Mouse (Mus musculus): ENCODE results near the gene Olfr221. TPM values are rescaled to one million over a fixed set of nuclear protein-coding genes. Genes with fewer than 3 reads are reported as not detected.

Gene Olfr221
- total RNA-seq, 4 experiments from 2014 or later, result not detected

DNA sequence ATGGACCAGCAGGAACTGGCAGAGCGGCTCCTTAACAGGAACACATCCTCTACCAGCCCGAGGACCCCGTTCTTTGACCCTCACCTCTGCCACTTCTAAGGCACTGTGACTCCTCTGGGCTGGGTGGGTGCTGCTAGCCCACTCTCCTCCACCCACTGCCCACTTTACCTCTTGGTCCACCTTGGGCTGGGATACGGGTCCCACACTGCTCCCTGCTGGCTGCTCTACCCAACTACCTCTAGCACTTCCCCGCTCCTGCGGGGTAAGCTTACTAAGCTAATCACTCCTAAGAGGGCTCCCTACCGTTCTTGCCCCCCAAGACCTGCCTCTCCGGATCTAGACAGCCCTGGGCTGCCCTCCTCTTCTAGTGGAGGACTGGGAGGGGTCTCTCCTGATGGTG lies 36.0 kb downstream of the Olfr221 start:
- DNase-seq (ENCODE audit: low spot score in 2 of 2), result no peak

DNA sequence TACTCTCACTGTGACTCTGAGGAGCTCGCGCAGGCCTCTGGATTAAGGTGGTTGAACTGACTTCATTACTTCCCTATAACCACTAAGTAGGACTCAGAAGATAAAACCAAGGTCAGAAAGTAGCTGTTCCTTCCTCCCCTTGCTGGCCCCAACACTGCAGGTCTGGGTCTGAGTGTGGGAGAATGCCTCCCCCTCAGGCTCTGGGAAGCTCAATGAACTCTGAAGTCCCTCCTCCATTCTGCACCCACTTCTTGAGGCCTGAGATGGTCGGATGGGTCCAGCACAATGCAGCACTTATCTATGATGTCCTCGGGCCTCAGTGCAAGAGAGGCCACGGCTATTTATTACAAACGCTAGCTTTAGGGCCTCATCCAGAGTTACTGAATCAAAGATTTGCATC lies 36.6 kb downstream of the Olfr221 start:
- no peak for DNase-seq (ENCODE audit: low spot score in 2 of 2)

DNA sequence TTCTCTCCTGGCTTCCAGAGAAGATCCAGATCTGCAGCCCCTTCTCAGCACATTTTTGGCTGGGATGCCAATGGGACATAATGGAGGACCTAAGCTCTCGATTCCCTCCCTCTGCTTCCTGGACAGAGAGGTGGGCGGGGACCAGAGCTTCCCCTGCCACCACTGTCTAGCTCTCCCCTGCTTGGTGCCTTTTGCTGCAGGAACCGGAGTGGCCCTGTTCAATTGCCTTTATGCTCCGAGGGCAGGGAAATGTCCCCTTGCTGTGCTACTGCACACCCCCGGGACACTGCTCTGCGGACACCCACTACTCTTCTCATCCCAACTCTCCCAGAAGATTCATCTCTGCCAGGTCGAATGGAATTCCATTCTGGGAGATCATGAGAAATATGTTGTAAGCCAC lies 37.1 kb downstream of the Olfr221 start:
- DNase-seq (ENCODE audit: low spot score in 2 of 2), result no peak

DNA sequence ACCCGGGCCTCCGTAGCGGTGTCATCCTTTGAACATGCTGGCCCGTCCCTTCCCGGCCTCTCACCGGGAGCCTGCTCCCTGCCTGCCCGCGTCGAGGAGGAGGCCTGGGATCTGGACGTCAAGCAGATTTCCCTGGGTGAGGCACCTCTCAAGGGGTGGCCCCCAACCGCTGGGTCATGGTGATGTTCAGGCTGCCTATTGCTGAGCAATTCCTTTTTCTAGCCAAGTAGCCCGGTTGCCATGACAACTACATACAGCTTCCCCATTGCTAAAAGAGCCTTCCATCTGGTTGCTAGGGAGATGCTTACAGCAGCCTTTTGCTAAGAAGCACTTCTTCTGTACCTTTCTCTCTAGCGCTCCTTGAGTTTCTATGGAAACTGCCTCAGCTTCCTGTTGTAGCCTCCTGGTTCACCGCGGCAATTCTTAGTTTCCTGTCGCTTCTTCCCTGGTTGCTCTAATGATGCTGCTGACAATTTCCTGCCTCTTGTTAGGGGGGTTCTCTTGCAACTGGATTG lies 38.2 kb downstream of the Olfr221 start:
- peak in 1 of 2 experiments; percentile 93 for DNase-seq (ENCODE audit: low spot score in 2 of 2)

DNA sequence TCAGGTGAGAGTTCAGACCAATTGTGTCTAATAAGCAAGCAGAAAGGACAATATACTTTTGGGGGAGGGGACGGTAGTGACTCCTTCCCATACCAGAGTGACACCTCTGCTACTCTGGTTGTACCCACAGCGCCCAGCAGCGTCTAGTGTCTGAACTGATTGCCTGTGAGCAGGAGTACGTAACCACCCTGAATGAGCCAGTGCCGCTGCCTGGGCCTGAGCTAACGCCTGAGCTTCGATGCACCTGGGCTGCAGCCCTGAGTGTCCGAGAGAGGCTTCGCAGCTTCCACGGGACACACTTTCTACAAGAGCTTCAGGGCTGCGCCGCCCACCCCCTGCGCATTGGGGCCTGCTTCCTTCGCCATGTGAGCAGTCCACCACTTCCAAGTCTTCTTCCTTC lies 44.8 kb downstream of the Olfr221 start:
- DNase-seq (ENCODE audit: low spot score in 2 of 2), result no peak

DNA sequence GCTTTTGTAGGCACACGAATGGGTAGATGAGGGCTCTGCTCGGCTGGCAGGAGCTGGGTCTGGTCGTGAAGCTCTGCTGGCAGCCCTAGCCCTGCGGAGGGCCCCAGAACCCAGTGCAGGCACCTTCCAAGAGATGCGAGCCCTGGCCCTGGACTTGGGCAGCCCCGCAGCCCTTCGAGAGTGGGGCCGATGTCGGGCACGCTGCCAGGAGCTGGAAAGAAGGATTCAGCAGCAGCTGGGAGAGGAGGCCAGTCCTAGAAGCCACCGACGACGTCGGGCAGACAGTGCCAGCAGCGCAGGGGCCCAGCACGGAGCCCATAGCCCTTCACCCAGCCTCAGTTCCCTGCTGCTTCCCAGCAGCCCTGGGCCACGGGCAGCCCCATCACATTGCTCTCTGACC lies 45.4 kb downstream of the Olfr221 start:
- no peak for DNase-seq (ENCODE audit: low spot score in 2 of 2)

DNA sequence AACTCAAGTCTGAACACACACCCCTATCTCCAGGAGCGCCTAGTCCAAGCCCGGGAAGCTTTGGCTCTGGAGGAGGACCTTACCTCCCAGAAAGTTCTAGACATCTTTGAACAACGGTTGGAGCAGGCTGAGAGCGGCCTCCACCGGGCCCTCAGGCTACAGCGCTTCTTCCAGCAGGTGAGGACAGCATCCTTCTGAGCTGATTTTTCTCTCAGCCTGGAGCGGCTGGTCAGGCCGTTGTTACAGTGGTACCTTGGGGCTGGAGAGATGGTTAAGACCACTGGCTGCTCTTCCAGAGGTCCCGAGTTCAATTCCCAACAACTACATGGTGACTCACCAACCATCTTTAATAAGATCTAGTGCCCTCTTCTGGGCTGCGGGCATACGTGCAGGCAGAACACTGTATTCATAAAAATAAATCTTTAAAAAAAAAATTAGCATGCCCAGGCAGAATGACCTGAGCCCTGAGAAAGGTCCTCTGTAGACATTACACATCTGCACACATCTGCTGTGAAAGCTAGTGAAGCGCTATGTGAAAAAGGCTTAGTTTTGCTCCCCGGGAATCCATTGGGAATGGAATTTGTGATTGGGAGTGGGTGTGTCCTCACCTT lies 45.9 kb downstream of the Olfr221 start:
- no peak for DNase-seq (ENCODE audit: low spot score in 2 of 2)

DNA sequence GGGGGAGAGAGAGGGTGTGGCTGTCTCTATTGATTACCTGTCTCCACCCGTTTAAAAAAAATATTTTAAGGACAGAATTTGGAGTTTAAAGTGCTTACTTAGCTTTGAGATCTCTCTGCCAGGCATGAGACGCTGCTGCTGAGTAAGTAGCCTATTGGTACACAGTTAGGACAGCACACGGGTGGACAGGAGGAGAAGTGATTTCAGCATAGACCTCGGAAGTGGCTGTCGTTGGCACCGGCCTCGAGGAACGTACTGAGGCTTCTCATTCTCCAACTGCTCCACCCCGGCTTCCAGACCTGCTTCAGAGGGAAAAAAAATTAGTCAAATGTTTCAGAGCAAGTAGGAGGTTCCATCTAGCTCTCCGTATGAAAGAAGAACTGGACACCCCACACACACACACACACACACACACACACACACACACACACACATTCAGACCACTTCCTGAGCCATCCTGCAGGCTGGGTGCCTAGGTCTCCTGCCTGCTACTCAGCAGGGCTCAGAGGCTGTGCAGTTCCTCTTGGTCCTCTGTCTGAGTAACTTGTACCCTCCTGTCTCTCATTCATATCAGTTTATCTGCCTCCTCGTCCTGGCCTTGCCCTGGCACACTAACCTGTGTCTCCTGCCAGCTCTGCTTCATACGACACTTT lies 46.9 kb downstream of the Olfr221 start:
- no peak for DNase-seq (ENCODE audit: low spot score in 2 of 2)

DNA sequence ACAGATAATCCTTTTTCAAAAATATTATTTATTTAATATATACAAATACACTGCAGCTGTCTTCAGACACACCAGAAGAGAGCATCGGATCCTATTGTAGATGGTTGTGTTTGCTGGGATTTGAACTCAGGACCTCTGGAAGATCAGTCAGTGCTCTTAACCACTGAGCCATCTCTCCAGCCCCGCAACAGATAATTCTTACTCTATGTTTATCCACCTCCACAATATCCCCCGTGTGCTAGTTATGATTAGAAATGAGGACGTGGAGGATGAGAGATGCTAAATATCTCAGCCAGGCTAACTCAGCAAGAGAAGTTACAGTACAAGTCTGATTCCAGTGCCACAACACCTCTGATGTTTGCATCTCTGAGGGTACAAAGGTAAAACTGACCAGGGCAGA lies 47.8 kb downstream of the Olfr221 start:
- no peak for DNase-seq (ENCODE audit: low spot score in 2 of 2)

DNA sequence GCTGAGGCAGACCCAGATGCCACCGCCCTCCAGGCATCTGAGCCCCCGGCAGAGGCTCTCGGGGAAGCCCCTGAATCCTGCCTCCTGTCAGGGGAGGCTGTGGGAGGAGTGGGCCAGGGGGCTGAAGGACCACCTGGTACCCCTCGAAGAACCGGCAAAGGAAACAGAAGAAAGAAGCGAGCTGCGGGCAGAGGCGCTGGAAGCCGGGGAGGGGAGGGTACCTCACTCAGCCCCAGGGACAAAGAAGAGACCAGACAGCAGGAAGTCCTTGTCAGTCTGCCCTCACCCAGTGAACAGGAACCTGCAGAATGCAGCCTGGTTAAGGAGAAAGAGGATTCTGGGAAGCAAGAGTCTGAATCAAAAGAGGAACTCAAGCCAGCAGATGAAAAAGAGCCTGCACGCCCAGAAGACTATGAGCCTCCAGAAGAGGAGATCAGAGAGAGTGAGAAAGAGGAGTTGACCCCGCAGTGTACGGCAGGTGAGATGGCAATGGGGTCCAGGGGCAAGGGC lies 52.7 kb downstream of the Olfr221 start:
- DNase-seq (ENCODE audit: low spot score in 2 of 2), result no peak

DNA sequence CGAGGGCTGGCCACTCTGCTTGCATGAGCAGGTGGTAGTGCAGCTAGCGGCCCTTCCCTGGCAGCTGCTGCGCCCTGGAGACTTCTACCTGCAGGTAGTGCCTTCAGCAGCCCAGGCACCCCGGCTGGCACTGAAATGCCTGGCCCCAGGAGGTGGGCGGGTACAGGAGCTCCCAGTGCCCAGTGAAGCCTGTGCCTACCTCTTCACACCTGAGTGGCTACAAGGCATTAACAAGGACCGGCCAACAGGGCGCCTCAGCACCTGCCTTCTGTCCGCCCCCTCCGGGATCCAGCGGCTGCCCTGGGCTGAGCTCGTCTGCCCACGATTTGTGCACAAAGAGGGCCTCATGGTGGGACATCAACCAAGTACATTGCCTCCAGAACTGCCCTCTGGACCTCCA lies 53.5 kb downstream of the Olfr221 start:
- DNase-seq (ENCODE audit: low spot score in 2 of 2), result no peak

DNA sequence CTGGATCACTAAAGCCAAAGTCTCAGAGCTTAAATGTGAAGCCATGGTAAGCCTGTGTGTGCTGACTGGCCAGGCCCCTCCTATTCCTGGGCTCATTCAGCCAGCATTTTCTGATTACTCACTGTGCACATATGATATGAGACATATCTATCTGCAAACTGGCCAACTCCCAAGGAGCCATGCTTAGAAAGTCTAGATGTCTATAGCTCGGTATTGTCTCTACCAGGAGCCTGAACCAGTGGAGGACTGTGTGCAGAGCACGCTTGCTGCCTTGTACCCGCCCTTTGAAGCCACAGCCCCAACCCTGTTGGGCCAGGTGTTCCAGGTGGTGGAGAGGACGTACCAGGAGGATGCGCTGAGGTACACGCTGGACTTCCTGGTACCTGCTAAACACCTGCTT lies 55.1 kb downstream of the Olfr221 start:
- no peak for DNase-seq (ENCODE audit: low spot score in 2 of 2)

DNA sequence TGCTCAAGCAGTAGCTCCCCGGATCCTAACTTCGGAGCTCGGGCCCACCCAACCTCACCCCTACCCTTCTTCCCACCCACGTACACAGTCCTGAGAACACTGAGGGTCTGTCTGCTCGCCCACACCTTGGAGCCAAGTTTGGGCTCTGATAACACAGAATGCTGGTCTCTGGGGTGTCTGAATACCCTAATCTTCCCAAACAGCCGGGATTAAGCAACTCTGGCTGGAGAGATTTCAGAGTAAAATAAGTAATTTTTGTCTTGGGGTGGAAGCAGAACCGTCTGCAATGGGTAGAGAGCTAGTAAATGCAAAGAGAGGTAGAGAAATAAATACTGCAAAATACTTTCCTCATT lies 56.1 kb downstream of the Olfr221 start:
- DNase-seq (ENCODE audit: low spot score in 2 of 2), result no peak

DNA sequence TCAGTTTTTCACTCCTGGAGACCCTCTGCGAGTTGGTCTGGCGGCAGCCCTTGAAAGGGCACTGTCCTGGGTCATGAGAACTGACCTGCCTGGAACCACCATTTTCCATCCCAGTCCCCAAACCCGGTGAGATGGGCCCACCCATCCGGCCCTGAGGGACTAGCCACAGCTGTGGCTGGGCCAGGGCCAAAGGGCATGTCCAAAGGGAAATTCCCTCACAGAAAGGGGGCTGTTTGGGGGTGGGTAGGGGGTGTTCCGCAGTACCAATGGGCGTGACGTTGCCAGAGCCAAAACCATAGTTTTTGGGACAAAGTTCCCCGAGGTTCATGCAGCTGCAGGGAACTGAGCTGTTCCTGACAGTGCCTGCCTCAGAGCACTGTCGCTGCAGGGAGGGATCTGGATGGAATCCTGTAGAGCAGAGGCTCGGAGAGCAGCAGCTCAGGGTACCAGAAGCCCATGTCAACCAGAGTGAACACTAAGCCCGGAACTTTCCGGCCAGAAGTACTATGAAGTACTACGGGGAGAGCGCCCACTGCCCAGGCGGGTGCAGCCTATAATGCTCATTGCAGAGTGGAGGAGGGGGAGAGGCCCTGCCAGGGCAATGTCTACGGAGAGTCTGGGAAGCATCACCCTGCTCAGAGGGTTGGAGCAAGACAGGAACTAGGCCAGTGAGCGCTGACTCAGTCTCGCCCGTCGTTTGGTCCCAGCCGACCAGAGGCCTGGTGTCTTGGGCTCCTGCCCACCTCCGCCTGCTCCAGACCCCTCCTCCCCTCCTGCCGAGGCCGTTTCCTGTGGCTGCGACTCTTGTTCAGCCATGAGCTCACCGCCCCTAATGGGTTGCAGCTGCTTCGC lies 56.7 kb downstream of the Olfr221 start:
- DNase-seq (ENCODE audit: low spot score in 2 of 2), result no peak

DNA sequence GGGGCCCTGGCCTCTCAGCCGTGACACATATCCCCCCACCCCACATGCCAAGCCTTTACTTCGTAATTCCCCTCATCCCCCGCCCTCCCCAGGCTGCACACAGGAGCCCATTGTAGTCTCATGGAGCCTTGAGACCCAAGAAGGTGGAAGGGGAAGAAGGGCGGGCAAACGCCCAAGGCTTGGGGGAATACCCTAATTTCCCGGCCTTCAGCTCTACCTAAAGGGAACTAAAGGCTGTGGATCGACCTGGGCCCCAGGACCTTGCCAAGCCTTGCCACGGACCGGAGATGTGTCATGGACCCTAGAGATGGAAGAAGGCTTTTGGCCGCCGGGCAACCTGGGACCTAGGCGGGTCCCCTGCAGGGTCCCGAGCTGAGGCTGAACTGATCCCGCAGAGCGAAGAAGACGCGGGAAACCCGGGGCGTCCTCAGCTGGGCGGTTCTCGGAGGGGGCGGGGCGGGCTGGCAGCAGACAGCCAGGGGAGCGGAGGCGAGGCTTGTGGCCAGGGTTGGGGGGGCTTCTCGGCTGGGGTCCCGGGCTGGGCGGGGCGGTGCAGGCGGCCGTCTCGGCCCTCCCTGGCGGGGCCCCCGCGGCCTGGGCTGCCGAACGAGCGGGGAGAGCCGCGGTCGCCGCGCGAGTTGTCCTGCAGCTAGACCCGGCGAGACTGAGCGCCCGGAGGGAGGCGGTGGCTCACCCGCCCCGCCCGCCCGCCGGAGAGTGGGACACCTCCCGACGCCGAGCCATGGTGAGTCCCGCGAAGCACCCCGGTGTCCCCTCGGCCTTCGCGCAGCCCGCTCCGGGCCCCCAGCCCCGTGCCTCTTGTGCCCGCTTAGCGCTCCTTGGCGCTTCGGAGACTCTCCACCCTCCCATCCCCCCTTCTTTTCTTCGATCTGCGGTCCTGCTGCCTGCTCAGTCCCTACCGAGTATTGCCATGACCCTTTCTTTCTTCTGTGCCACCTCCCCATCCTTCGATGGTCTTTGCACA lies 57.7 kb downstream of the Olfr221 start, which contains the start of gene Arhgef40:
Gene Arhgef40 (plus strand): TSS at position 473 of the 985 bp plus-strand sequence.
- DNase-seq (ENCODE audit: low spot score in 2 of 2), result no peak

Other genes starting within 250 kb of the Olfr221 start
- not detected for gene AY358078, start 242.4 kb downstream of the Olfr221 start, total RNA-seq (2022)
- gene Ear6, start 188.8 kb downstream of the Olfr221 start, total RNA-seq (2022), result not detected
- 10 to 100 TPM; 26.5 to 30.4 (median 28.4) TPM for gene Mettl17, start 157.6 kb downstream of the Olfr221 start, total RNA-seq (2022)
- 1 to 10 TPM; 3.2 to 5.3 (median 3.8) TPM for gene Slc39a2, start 149.6 kb downstream of the Olfr221 start, total RNA-seq (2022)
- gene Ndrg2, start 128.3 kb downstream of the Olfr221 start, total RNA-seq (2022), result 100 to 1,000 TPM; 798 to 932 (median 862) TPM
- not detected for gene Tppp2, start 124.0 kb downstream of the Olfr221 start, total RNA-seq (2022)
- not detected for gene Rnase13, start 119.7 kb downstream of the Olfr221 start, total RNA-seq (2022)
- gene Arhgef40, start 57.7 kb downstream of the Olfr221 start, total RNA-seq (2022), result 10 to 100 TPM; 28.0 to 39.5 (median 32.9) TPM
- gene Tmem253, start 26.8 kb downstream of the Olfr221 start, total RNA-seq (2022), result under 1 TPM in 2 of 4 experiments, not detected in 2; 0.51 to 0.59 TPM
- 10 to 100 TPM; 35.8 to 44.1 (median 42.2) TPM for gene Zfp219, start 21.7 kb downstream of the Olfr221 start, total RNA-seq (2022)
- gene Hnrnpc, start 61.6 kb upstream of the Olfr221 start, total RNA-seq (2022), result 100 to 1,000 TPM; 182 to 218 (median 204) TPM
- gene Rpgrip1, start 68.2 kb upstream of the Olfr221 start, total RNA-seq (2022), result 1 to 10 TPM in 3 of 4 experiments, under 1 TPM in 1; 0.91 to 3.1 (median 2.6) TPM
- 10 to 100 TPM; 59.0 to 62.8 (median 60.4) TPM for gene Supt16, start 155.0 kb upstream of the Olfr221 start, total RNA-seq (2022)
- 100 to 1,000 TPM; 103 to 130 (median 111) TPM for gene Chd8, start 215.3 kb upstream of the Olfr221 start, total RNA-seq (2022)
- 10 to 100 TPM; 57.5 to 72.6 (median 62.7) TPM for gene Tox4, start 236.7 kb upstream of the Olfr221 start, total RNA-seq (2022)
- gene Rab2b, start 237.1 kb upstream of the Olfr221 start, total RNA-seq (2022), result 10 to 100 TPM; 34.9 to 41.4 (median 38.6) TPM

Data from left cerebral cortex, adult 8-10 months (tissue).